Mouse (Mus musculus): ENCODE results near the gene Spata1.

Spata1 gene

DNA sequence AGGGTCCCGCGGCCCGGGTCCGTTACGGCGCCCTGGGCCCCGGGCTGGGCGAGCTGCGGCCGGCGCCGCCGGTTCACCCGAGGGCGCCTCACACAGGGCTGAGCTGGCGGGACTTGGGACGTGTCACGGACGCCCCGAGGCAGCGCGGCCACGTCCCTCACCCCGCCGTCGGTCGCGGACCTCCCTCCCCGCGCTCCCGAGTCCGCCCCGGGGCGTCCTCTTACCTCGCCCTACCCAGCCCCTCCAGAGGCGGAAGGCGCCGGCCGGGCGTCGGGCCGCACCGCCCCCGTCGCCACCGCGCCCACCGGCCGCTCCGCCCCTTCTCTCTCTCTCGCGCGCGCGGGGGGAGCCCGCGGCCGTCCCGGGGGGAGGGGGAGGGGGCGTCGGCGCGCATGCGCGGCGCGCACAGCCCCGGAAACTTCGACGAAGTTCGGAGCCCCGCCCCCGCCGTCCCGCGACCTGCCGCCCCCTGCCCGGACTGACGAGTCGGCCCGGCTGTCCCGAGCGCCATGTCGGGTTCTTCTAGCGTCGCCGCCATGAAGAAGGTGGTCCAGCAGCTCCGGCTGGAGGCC is at the start of gene Spata1, which contains the start of gene Gng5:
TSS of gene Spata1 (minus strand) at position 323 of the 572 bp plus-strand sequence.
TSS of gene Gng5 (plus strand) at position 377 of the 572 bp plus-strand sequence.
- peak; percentile 80 for ATAC-seq (ENCODE audit: low TSS enrichment)

DNA sequence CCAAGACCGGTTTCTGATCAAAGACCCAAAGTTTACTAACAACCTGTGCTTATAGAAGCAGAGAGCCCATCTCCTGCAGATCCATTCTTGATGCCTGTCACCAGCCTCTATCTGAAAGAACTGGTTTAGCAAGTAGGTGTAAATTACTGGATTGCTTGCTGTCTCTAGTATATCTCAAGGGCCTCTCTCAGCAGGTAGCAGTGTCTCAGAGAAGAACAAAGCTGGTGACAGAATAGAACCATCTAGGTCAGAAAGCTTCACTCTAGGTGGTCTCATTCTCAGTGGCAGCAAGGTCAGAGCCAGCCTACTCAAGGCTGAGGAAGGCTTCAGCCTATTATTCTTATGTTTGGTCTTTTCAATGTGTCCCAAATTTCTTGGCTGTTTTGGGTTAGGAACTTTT is 44.1 kb upstream of the Spata1 start:
- ATAC-seq (ENCODE audit: low TSS enrichment): no peak

DNA sequence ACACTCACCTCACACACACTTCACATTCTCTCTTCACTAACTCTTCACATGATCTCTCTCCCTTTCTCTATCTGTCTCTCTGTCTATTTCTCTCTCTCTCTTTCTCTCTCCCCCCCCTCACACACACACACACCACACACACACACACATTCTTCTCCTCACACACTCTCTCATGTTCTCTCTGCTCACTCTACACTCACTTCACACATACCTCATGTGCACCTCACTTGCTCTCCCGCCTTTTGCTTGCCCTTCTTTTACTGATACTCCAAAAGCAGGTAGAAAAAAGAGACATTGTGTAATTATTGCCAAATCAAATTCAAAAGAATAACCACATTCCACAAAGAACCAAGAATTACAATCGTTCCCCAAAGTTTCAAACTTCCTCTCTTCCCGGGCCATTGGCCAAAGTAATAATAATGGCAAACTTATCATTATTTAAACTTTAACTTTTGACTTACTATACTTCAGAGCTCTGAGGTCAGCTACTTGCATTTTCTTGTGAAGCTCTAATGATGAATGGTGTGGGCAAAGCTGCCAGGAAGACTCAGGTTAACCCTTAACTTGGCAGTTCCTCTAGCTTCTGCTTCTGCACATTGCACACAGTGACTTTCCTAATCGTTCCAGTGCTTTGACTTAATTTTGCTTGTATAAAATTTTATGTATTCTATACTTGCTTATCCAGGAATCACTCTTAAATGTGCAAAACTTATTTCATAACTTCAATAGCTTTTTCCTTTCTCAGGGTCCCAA is 41.1 kb upstream of the Spata1 start:
- ATAC-seq (ENCODE audit: low TSS enrichment): no peak

DNA sequence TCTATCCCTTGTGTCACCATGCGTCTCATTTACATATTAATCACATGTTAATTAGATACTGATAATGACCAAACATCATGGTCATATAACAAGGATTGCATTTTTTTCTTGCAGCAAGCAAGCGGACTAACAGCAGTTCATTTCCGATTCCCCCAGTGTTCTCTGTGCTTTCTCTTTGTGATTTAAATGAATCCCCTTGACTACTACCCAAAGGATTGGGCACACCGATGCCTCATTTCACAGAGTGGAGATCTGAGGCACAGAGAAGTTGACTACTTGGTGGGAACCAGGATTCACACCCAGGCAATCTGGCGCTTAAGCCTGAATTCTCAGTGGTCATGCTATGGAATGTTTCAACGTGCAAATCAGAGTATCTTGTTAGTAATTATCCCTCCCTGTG is 35.4 kb upstream of the Spata1 start:
- ATAC-seq (ENCODE audit: low TSS enrichment): no peak

DNA sequence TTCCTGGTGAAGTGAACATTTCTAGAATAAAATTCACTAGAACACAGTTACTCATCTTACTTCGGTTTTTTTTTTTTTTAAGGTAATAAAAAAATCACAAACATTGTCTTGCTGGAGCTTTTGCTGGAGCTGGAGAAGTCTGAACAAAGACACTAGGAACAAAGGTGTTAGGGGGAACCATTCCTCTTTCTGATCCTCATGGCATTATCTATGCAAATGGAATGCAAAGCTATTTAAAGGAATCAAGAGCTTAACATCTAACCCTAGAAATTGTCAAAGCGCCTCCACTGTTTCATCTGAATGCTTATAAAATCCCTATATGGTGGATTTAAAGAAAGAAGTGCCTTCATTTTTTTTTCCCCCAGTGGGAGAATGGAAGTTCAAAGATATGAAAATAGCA is 28.8 kb upstream of the Spata1 start:
- ATAC-seq (ENCODE audit: low TSS enrichment): no peak

DNA sequence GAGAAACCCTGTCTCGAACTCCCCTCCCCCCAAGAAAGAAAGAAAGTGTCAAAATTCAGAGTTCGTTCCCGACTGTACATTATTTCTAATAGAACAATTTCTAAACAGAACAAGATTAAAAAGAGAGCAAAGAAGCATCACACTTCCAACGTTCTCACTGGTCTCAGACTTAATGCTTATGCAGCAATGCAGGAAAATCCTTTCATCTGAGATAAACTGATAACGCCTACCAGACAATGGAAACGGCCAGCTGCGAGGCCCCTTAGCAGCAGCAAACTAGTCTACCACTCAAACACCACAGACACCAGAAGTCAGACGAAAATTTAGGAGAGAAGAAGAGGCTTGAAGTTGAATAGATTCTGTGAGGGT is 22.1 kb upstream of the Spata1 start:
- no peak for ATAC-seq (ENCODE audit: low TSS enrichment)

DNA sequence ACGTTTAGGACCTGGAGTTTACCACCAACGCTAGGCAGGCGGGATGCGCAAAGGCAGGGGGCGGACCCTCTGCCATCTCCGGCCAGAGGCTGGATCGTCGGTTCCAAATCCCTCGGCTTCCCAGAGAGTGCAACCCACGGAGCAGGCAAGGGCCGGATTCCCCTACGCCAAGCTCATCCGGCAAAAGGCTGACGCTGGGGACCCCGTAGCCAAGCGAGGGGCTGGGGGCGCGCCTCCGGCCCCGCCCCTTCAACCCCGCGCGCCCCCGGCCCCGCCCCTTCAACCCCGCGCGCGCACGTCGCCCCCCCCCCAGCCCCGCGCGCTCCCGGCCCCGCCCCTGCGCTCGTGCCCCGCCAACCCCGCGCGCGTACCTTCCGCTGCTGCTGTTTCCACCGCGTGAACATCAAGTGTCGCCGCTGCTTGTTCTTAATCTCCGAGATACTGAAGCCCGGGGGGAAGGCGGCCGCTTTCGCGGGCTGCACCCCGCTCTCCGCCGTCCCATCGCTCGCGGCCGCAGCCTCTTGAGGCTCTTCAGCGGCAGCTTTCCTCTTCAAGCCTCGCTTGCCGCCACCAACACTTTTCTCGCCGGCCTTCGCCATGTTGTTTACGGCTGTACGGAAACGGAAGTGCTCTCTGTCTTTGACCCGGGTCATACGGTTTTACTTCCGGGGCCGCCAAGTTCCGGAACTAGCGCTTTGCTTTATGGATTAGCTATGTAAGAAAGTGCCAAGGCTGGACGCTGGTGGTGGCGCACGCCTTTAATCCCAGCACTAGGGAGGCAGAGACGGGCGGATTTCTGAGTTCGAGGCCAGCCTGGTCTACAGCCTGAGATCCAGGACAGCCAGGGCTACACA is 21.5 kb upstream of the Spata1 start, which contains the start of gene Rpf1:
TSS of gene Rpf1 (minus strand) at position 632 of the 854 bp plus-strand sequence.
- peak; percentile 99 for ATAC-seq (ENCODE audit: low TSS enrichment)

DNA sequence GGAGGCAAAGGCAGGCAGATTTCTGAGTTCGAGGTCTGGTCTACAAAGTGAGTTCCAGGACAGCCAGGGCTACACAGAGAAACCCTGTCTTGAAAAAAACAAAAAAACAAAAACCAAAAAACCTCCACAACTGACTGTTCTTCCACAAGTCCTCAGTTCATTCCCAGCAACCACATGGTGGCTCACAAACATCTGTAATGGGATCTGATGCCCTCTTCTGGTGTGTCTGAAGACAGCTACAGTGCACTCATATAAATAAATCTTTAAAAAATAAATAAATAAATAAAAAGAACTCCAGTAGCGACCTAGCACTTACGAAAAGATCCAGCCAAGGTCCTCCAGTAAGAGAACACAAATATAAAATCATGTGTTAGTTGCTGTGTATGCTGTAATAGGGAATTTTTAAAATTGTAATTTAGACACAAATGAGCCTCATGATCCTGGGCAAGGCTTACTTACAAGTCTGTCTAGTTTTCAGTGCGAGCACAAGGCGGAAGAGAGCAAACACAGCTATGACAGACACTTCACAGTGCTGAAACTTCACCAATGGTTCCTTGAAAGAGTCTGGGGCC is 20.8 kb upstream of the Spata1 start:
- ATAC-seq (ENCODE audit: low TSS enrichment): no peak

DNA sequence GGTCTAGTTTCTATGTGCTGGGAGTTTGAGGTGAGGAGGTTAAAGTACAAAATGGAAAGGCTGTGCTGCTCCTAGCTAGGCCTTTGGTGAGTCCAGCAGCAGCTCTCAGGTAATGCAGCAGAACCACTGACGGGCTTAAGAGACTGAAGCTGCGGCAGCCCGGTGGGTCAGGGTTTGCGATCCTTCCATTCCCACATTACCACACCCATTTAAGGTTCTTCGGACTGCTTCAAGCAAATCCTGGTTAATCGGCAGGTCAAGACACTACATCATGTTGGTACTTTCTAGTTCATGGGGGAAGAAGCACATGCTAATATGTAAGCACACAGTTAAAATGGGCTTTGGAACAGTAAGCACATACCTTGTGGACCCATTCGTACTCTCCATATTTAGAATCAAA is 7.2 kb upstream of the Spata1 start:
- ATAC-seq (ENCODE audit: low TSS enrichment): no peak

DNA sequence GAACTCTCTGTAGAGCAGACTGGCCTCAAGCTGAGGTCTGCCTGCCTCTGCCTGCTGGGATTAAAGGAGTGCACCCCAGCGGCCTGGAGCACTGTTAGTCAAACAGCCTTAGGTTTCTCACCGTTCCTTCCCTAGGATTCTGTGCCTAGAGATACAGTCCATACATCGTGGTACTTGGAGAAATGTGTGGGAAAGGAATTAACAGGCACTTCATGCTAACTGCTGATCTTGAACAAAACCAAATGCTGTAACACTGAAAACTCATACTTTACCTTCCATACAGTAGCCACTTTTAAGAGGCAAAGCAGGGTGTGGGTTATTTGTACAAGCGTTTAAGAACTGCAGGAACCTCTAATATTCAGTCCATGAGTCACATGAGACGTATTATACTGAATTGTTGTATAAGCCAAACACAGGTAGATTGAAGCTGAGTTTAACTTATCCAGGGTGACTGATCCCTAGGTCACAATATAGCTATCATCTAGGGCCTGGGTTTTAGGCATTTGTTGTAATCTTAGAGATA is 2.1 kb upstream of the Spata1 start:
- ATAC-seq (ENCODE audit: low TSS enrichment): no peak

DNA sequence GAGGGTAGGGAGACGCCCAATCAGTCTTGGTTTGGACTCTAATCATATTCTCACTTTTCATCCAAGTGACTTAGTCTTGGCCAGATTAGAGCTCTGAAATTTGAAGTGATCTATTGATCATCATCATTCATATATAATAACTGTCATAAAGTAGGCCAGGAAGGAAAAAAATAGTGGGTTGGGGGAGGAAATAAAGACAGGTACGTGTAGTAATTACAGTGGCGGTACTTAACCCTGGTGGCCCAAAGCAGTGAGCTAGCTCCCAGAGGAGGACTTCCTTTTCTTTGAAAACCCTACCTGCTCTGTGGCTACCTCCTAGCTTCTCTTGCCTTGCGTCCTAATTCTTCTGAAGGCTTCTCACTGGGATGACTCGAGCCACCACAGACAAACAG is 1.3 kb upstream of the Spata1 start:
- no peak for ATAC-seq (ENCODE audit: low TSS enrichment)

DNA sequence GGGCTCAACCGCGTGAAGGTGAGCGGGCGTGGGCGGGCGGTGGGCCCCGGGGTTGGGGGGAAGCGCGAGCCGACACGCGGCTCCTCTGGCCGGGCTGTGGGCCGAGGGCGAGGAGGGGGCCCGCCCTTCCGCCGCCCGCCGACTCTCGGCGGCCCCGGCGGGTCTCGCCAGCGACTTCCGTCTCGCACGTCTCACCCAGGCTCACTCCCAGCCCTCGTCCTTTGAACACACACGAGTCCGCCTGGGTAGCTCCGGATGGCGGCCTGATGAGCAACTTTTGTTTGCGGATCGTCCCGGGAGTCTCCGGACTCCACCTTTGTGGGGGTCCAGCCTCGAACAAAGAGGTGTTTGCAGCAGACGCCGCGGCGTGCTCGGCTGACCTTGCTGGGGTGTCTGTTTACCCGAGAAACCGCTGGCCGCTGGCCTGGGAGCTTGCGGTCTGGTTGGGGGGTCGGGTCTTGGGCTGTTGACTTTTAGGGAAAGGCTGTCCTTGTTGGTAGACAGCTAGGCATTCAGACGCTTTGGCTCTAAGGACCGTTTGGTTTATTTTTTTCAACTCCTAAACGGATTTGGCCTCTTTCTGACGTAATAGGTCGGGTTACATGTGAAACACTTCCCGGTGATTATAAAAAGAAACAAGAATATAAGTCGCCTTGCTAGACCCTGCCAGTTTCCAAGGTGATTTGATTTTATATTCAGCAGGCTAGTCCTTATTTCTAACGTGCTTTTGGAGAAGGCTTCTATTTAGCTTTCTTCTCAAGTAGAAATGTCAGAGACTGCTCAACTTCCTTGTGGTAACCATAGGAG is 653 bp upstream of the Spata1 start:
- 0 out of 2 replicates have a peak, but pooled peaks have one; percentile 15 for ATAC-seq (ENCODE audit: low TSS enrichment)

DNA sequence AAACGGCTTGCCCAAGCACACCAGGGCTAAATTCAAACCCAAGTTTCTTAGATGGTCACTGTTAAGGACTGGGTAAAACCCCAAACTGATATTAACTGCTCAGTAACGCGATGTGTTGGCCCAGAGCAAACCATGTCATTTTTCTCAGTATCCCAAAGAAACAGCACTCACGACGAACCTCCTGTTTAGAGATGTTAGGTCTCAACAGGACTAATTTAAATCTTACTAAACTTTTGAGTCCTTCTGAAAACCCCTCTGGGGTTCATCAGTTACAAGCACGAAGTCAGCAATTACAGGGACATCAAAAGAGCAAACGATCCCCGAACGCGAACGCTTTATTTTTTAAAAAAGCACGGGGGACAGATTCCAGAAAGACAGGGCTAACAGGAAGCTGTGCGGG is 564 bp downstream of the Spata1 start:
- ATAC-seq (ENCODE audit: low TSS enrichment): no peak

DNA sequence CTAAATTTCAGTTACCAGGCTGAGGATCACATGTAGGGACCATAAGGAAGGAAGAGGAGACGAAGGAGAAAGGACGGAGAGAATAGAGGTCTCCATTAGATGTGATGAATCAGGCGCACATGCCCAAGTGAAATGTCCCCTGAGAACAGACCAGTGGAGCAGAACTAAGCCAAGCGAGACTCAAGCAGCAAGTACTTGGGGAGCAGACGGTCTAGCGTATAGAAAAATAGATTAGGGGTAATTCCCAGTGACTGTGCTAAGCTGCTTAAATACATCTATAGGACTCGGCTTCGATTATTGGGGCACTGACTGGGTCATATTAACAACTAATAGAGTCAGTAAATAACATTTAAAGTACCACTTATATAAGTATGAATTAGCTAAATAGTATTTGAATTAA is 4.6 kb downstream of the Spata1 start:
- no peak for ATAC-seq (ENCODE audit: low TSS enrichment)

DNA sequence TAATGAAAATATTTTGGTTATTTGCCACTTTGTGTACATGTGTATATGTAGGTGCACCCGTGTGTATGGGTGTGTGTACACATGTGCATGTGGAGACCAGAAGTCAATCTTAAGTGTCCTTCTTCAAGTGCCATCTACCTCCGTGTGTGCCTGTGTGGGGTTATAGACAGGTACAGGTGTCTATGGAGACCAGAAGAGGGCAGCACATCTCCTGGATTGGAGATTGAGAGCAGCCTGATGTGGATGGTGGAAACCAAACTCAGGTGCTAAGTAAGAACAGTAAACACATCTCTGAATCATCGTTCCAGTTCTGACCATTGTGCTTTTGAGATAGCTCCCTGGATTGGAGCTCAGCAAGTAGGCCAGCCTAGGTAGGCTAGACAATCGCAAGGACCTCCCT is 13.1 kb downstream of the Spata1 start:
- no peak for ATAC-seq (ENCODE audit: low TSS enrichment)

DNA sequence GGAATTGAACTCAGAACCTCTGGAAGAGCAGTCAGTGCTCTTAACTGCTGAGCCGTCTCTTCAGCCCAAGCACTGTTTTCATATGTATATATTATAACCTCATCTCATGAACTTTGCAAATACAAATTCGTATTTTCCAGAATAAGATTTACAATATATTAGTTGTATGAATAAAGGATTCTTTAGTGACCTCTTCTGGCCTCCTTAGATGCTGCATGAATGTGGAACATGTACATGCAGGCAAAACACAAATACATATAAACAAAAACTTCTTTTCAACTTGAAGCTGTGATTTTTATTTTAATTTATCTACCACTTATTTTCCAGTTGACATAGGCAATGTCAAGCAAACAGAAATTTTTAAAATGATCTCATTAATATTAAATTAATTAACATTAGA is 17.5 kb downstream of the Spata1 start:
- ATAC-seq (ENCODE audit: low TSS enrichment): no peak

DNA sequence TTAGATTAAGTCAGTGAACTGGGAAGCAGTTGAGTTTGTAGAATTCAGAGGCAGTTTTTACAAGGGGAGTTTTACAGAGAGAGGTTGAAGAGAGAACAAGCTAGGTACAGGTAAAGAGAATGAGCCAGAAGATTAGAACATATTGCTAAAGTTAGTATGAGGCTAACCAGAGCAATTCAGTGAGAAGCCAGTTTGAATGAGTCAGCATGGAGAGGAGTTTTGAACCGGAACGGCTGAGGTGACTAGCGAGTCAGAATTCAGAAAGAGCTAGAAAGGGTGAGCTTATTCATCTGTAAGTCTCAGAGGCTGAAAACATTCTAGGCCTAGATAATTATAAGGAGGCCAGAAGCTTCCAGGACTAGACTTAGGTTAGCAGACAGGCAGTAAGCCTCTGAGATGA is 25.1 kb downstream of the Spata1 start:
- no peak for ATAC-seq (ENCODE audit: low TSS enrichment)

DNA sequence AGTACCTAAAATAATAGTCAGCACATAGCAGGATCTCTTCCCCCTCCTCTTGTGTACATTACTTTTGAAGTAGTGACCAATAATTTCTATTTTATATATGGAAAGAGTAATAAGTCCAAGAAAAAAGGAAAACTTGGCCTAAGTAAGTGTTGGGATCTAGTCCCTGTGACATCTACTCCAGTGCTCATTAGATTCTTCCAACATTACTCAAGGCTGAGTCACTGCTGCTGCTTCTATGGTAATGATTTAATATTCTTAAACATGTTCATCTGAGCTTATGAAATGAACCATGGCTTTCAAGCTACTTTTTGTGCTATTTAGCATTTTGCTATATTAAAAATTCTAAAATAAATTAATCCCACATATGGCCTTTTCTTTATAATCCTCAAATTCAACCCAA is 25.8 kb downstream of the Spata1 start:
- no peak for ATAC-seq (ENCODE audit: low TSS enrichment)

DNA sequence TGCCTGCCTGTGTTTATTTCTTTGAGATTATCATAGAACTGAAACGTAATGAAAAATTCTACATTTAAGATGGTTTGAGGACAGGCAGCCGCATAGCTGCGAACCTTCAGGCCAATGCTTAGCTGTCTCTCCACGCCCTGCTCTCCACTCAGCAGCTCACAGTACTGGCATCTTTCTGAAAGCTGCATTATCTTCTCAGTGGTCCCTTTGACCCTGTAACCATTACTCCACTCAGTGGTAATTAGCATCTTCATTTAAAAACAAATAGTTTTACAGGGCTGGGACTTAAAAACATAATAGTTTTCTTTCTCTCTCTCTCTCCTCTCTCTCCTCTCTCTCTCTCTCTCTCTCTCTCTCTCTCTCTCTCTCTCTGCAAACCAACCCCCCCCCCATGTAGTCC is 26.9 kb downstream of the Spata1 start:
- ATAC-seq (ENCODE audit: low TSS enrichment): no peak

DNA sequence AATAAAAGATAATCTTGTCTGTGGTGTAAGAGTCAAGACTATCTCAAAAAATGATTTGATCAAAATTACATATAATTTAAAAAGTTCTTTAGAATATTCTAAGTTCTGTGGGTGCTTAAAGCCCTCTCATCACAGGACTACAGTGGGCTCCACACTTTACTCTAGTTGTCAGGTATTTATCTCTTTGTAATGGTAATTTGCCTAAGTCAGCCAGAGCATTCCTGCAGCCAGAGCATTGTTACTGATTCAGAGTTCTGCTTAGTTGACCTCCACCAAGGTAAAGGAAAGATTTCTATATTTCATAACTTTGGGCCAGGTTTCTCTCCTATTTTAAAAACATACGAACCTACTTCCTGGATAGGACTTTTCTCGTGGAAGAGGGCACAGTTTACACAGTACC is 30.3 kb downstream of the Spata1 start:
- no peak for ATAC-seq (ENCODE audit: low TSS enrichment)

DNA sequence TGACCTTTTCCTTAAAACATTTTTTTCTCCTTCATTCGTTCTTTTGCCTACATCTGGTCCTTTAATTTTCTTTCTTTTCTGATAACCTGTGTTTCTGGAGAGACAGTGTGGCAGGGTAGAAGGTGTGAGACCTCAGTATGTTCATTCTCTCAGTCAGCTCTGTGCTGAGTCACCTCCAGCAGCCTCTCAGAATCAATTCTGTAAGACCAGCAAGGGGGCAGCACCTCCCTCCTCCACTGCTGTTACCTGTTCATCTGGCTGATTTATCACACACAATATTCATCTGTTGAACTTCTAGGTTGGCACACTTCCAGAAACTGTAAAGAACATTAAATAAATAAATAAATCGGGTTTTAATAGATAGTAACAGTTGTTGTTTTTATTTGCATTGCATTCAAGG is 36.6 kb downstream of the Spata1 start:
- no peak for ATAC-seq (ENCODE audit: low TSS enrichment)

Data from frontal cortex, adult (tissue).